Mouse (Mus musculus): Measurements from ENCODE around the gene Txlna.

Gene Txlna

GRCm38 (mm10) chr4:129625029-129625370, 15.9 kb downstream of the Txlna start:
- peak; percentile 62 for DNase-seq (ENCODE audit: extremely low spot score, low spot score)

- peak; percentile 74 for DNase-seq (ENCODE audit: extremely low spot score, low spot score)
Measured at GRCm38 (mm10) chr4:129624281-129625028, 16.4 kb downstream of the Txlna start.

GRCm38 (mm10) chr4:129623681-129624091, 17.2 kb downstream of the Txlna start, which contains the start of gene Ccdc28b:
Gene Ccdc28b (minus strand): TSS chr4:129623947.
- peak; percentile 61 for DNase-seq (ENCODE audit: extremely low spot score, low spot score)

GRCm38 (mm10) chr4:129622803-129623535, 17.9 kb downstream of the Txlna start:
- no peak for DNase-seq (ENCODE audit: extremely low spot score, low spot score)

GRCm38 (mm10) chr4:129622120-129622802, 18.6 kb downstream of the Txlna start:
- no peak for DNase-seq (ENCODE audit: extremely low spot score, low spot score)

- DNase-seq (ENCODE audit: extremely low spot score, low spot score): no peak
Measured at GRCm38 (mm10) chr4:129621283-129621841, 19.5 kb downstream of the Txlna start.

- no peak for DNase-seq (ENCODE audit: extremely low spot score, low spot score)
Measured at GRCm38 (mm10) chr4:129620419-129621282, 20.2 kb downstream of the Txlna start.

GRCm38 (mm10) chr4:129618786-129619691, 21.8 kb downstream of the Txlna start, which contains the start of gene Iqcc:
Gene Iqcc (minus strand): TSS chr4:129619099.
- peak; percentile 90 for DNase-seq (ENCODE audit: extremely low spot score, low spot score)

- no peak for DNase-seq (ENCODE audit: extremely low spot score, low spot score)
Measured at GRCm38 (mm10) chr4:129618031-129618430, 22.8 kb downstream of the Txlna start.

GRCm38 (mm10) chr4:129617121-129617641, 23.7 kb downstream of the Txlna start:
- no peak for DNase-seq (ENCODE audit: extremely low spot score, low spot score)

GRCm38 (mm10) chr4:129616631-129617030, 24.2 kb downstream of the Txlna start:
- no peak for DNase-seq (ENCODE audit: extremely low spot score, low spot score)

GRCm38 (mm10) chr4:129615801-129616290, 25.0 kb downstream of the Txlna start:
- no peak for DNase-seq (ENCODE audit: extremely low spot score, low spot score)

GRCm38 (mm10) chr4:129614093-129614492, 26.8 kb downstream of the Txlna start, which contains the start of gene Dcdc2b:
Gene Dcdc2b (minus strand): TSS chr4:129614257.
- DNase-seq (ENCODE audit: extremely low spot score, low spot score): no peak

- no peak for DNase-seq (ENCODE audit: extremely low spot score, low spot score)
Measured at GRCm38 (mm10) chr4:129610472-129610871, 30.4 kb downstream of the Txlna start.

GRCm38 (mm10) chr4:129610026-129610425, 30.8 kb downstream of the Txlna start:
- no peak for DNase-seq (ENCODE audit: extremely low spot score, low spot score)

- DNase-seq (ENCODE audit: extremely low spot score, low spot score): no peak
Measured at GRCm38 (mm10) chr4:129609139-129609631, 31.7 kb downstream of the Txlna start.

- DNase-seq (ENCODE audit: extremely low spot score, low spot score): peak; percentile 84
Measured at GRCm38 (mm10) chr4:129608426-129609025, 32.3 kb downstream of the Txlna start.
